Mouse (Mus musculus) left cerebral cortex, postnatal 14 days (tissue): ENCODE data around the gene Brd3. TPM values are rescaled to one million over a fixed set of nuclear protein-coding genes. Genes with fewer than 3 reads are reported as not detected.

Experiments
- DNase-seq, 2 experiments: peaks; one replicate each; pipeline ENCODE4 v3.0.0; 2021 to 2022; ENCODE audit warnings: low spot score in 2 of 2, mixed read lengths in 1 of 2
- intact Hi-C: fragments of 180-260 bp; cut with DNase I; formaldehyde crosslinking; loops from one replicate; pipeline ENCODE4 v1.15.1; 2025
- total RNA-seq, 2 experiments: library from RNA; stranded (reverse); gene quantifications; 2 replicates each; pipeline ENCODE4 v1.2.3; 2021

Gene Brd3
- total RNA-seq, 2 experiments from 2014 or later = 61.3 to 64.0 TPM

GRCm38 (mm10) chr2:27445910-27446309 lies 61.6 kb downstream of the Brd3 start:
- intact Hi-C loops = no loop called here
- no peak for DNase-seq

DNA sequence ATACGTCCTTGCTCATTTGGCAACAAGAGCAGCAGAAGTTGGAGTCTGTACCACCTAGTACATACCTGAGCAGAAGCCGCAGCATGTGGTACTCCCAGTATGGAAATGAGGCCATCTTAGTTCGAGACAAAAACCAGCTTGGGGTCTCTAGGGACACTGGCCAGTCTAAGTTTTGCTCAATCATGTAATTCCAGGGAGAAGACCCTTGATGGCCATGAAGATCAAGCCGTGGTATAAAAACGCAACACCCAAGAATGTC lies 64.1 kb downstream of the Brd3 start:
- intact Hi-C loops = no loop called here
- DNase-seq = no peak

GRCm38 (mm10) chr2:27442708-27443449 lies 64.6 kb downstream of the Brd3 start:
- intact Hi-C loops = no loop called here
- DNase-seq = peak in 1 of 2 experiments; percentile 19

DNA sequence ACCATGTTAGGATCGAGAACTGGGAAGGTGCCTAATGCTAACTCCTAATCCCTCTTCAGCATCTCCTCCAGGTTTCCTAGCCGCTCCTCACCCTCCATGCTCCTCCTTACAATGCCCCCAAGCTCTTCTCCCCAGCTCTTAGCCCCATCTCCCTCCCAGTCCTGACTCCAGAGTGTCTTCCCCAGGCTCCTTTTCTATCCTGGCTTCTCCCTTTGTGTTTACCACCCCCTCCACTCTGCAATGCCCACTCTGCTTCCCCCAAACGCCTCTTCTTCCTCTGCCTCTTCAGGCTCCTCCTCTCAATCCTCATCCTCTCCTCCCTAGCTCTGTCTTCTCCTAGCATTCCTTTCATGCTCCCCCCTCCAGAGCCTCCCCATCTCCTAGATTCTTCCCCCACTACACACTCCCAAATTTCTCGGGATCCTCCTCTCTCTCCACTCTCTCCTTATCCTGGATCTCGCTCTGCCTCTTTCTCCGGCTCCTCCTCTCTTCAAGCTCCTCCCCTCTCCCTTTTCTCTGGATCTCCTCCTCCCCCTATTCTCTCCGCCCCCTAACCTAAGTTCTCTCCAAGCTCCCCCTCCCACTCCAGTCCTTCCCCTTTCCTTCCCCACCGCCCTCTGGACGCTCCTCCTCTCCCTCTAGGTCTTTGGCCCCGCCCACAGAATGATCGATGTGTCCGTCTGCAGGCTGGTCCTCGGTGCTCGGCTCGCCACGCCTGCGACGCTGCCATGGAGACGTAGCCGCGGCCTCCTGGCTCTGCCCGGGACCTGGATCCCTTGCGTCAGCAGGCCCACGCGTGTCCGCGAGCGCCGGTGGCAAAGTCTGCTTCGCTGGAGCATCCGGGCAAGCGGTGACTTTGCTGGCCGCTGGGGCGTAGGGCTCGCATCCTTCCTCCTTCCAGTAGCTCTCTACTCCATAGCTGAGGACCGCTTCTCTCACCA lies 65.4 kb downstream of the Brd3 start, which contains the start of gene Brd3os:
Gene Brd3os (plus strand): TSS at position 558 of the 941 bp plus-strand sequence.
- peak; percentile 96 to 97 for DNase-seq
- intact Hi-C loops = no loop called here

- intact Hi-C loops = no loop called here
Measured at GRCm38 (mm10) chr2:27438281-27438680, 69.2 kb downstream of the Brd3 start.

DNA sequence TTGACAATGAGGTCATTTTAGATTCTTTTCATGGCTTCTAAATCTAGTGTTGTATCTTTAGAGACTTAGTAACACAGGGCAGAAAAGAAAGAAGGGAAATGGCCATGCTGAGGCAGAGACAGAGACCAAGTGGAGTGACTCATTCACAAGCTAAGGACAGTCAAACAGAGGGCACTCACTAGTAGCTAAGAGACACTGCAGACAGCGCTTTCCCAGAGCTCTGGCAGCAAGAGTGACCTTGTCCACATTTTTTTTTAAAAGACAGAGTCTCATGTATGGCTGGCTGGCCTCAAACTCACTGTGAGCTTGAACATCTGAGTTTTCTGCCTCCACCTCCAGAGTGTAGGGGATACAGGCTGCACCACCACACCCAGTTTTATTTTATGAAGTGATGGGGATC lies 69.6 kb downstream of the Brd3 start:
- intact Hi-C loops = no loop called here
- DNase-seq = no peak

More at GRCm38 (mm10) chr2:27438281-27438680, 69.2 kb downstream of the Brd3 start:
- DNase-seq = no peak

DNA sequence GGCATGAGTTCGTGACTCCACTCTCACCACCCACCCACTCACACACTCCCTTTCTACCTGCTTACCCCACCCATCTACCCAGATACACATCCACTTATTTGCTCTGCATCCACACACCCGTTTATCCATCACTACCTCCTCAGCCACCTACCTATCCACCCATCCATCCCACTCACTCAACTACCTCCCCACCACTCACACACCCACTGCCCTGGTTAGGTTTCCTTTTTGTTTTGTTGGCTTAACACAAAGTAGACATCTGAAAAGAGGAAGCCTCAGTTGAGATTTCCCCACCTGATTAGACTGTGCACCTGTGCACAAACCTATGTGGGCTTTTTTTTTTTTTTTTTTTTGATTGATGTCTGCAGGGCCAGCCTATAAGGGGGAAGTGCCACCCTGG lies 74.9 kb downstream of the Brd3 start:
- intact Hi-C loops = no loop called here
- no peak for DNase-seq

DNA sequence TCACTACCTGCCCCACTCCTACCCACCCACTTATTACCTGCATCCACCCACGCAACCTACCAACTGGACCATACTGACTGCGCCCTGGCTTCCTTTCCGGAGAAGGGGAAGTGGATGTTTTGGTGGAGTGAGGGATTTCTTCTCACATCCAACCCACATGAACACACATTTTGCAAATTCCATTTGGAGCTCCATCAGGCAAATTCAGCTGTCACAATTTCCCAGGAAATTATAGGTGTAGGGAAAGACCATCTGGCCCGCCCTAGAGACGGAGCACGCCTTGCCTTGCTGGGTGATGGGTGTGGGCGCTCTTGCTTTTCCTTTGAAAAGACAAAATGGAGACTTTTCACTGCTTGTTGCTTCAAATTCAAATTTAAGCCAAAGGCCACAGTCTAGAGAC lies 76.8 kb downstream of the Brd3 start:
- intact Hi-C loops = no loop called here
- DNase-seq = peak; percentile 76 to 83

DNA sequence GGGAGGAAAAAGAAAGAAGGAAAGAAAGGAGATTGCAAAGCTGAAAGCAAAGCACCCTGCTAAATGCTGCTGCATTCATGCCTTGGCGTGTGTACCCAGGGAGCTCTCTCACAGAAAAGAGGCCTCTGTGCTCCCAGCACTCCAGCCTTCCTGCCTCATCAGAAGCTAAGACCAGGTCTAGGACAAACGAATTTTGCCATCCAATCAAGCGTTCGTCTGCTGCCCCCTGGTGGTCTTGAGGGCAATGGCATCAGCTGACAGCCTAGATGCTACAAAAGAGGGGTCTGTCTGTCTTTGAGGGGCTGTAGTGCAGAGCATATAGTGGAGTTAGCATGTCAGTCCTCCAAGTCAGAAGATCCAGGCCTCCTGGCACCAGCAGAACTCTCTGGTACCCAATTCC lies 79.4 kb downstream of the Brd3 start:
- DNase-seq = peak; percentile 79 to 89
- intact Hi-C loops = loop anchor here (1.0 to 10.0 kb wide), 2 partner anchors 83 to 139 kb away; no protein-coding TSS in a partner anchor

DNA sequence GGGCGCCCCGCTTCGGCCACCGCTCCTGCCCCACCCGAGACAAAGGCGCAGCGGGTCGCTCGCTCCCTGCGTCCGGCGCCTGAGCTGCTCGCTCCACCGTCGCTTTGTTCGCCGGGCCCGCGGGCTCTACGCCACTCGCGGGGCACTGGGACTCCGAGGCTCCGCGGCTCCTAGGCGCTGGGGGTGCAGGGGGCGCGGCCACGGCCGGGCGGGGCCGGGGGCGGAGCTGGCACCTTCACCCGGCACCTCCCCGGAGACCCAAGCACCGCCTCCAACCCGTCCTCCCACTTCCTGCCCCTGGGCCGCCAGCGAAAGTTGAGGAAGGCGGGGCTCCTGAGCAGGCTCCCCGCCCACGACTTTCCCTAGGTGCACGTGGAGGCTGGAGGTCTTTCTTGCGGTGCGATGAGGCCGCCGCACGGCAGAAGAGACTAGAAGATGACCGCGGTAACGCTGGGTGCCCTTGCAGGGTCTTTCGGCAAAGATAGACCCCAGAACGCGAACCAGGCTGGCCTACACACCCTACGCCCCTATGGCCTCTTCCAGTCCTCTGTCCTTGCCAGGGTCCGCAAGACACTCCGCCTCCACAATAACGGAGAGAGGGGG lies 80.5 kb downstream of the Brd3 start, which contains the start of gene Vav2:
Gene Vav2 (minus strand): TSS at position 179 of the 603 bp plus-strand sequence.
- intact Hi-C loops = loop anchor here (10.0 kb wide), 1 partner anchor 82 kb away; no protein-coding TSS in a partner anchor
- peak; percentile 60 to 82 for DNase-seq

DNA sequence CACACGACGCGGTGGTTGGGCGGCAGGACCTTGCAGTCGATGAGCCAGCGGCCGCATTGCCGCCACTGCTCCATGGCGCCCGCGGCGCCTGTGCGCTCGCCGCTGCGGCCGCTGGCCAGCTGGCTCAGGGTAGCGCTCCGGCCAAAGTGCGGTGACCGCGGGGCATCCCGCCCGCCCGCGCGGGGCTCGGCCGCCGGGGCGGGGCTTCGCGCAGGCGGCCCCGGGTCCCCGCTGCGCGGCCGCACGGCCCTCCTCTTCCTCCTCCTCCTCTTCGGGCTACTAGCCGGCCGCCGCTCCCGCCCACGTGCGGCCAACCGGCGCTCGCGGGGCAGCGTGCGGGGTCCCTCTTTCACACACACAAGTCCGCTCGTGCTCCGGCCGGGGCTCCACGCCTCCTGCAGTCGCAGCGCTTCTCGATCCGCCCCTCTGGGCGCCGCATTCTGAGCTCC lies 81.0 kb downstream of the Brd3 start:
- DNase-seq = peak in 1 of 2 experiments; percentile 19

DNA sequence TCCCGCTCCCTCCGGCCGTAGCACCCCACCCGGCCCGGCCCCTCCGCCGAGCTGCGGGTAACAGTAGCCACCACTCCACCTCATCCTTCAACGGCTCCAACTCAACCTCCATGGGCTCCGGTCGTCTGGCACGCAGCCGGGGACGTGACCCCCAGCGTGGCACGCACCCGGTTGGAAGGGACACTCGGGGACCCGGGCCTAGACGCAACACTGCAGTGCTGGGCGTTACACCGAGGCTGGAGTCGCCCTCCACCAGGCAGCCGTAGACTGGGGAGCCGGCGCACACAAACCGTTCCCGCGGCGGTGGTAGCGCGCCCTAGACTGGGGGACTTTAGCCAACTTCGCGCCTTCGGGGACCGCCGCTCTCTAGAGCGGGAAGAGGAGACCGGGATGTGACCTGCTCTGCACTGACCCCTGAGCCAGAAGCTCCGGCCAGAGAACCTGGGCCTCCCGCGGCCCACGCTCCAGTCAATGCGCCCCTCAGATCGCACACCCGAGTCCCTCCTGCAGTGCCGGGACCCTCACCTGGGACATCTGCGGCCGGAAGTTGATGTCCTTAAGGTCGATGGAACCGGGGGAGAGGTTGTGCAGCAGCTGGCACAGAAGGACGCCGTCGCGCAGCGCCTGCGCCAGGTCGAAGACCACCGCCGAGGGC lies 81.6 kb downstream of the Brd3 start:
- intact Hi-C loops = loop anchor here (10.0 kb wide), 1 partner anchor 81 kb away; no protein-coding TSS in a partner anchor
- DNase-seq = peak in 1 of 2 experiments; percentile 21

More for the DNA sequence above, 81.0 kb downstream of the Brd3 start:
- intact Hi-C loops = loop anchor here (10.0 kb wide), 1 partner anchor 82 kb away; no protein-coding TSS in a partner anchor

DNA sequence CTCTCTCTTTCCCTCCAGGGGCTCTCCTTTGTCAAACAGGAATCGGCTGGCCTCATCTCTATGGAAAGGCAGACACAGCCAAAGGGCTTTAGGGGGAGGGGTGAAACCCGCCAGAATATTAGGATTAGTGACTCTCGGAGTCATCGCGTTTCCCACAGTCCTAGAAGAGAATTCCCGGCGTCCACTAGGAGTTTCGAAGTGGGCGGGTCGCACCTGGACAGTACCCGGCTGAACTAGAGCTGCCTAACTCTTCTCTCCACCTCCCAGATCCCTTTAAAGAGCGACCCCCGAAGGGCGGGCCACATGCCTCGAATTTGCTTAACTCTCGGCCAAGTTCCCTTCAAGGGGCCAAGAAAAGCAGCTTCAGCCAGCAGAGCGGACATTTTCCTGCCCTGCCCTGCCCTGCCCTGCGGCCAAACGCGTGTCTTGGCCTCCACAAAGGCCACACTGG lies 82.3 kb downstream of the Brd3 start:
- intact Hi-C loops = loop anchor here (10.0 kb wide), 1 partner anchor 80 kb away; no protein-coding TSS in a partner anchor
- no peak for DNase-seq

GRCm38 (mm10) chr2:27423596-27423995 lies 83.9 kb downstream of the Brd3 start:
- no peak for DNase-seq
- intact Hi-C loops = loop anchor here (10.0 kb wide), 1 partner anchor 79 kb away; no protein-coding TSS in a partner anchor

- intact Hi-C loops = loop anchor here (10.0 kb wide), 1 partner anchor 77 kb away; no protein-coding TSS in a partner anchor
- peak; percentile 64 to 76 for DNase-seq
Measured at GRCm38 (mm10) chr2:27421293-27422068, 86.0 kb downstream of the Brd3 start.

GRCm38 (mm10) chr2:27418577-27419070 lies 88.8 kb downstream of the Brd3 start:
- intact Hi-C loops = no loop called here
- no peak for DNase-seq

- intact Hi-C loops = no loop called here
- no peak for DNase-seq
Measured at GRCm38 (mm10) chr2:27417648-27418153, 89.8 kb downstream of the Brd3 start.

GRCm38 (mm10) chr2:27416425-27416824 lies 91.0 kb downstream of the Brd3 start:
- intact Hi-C loops = no loop called here
- no peak for DNase-seq
